Mouse (Mus musculus): ENCODE data around the gene Slc10a7.
"Not testable (repeated sequence)": the region's sequence is repeated elsewhere in the genome, so short reads cannot be mapped to it uniquely, and the experiment has no call there.

The Slc10a7 gene

DNA sequence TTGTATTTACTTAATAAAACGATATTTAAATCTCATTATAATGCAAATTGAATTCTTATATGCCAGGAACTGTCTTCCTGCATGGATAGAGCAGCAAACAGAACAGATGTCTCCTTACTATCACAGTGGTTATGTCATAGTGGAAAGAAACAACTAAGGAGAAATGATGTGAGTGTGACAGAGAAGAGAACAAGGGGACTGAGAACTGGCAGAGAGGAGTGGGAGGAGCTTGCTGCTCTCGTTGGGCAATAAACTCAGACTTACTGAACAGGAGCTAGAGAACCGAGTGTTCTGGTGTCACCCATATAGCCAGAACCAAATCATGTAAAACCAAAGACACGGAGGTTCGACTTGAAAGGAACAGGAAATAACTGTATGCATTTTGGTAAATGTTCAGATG is 158.3 kb downstream of the Slc10a7 start:
- no peak for DNase-seq (ENCODE audit: low read depth, low spot score)

DNA sequence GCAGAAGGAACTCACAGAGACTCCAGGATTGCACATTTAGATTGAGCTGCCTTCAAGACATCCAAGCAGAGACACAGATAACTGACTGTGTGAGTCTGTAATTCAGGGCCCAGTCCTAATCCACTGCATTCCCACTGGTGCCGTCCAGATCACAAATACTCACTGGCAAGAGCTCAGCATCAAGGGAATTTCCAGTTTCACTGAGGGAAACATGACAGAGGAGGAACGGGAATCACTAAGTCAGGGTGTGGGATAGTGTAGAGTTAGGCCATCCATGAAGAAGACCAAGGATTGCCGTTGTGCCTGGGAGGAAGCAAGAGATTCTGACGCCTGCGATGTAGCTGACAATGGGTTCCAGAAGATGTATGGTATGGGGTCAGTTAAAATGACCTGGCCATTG is 159.1 kb downstream of the Slc10a7 start:
- no peak for DNase-seq (ENCODE audit: low read depth, low spot score)

DNA sequence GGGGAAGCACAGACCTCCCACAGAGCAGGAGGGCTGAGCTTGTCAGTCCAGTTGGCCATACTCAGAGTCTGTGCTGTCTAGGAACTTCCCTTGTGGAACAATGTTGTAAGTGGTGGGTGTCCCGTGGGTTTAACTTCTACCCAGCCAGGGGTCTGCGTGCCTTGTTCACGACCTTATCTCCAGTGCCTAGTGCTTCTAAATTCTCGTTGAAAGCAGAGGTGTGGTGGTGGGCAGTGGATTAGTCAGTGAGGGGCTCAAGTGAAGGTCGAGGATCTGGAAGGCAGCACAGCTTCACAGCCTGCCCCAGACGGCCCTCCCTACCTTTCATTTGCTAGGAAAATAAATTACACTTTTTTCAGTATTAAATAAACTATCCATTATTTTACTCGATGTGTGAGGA is 161.1 kb downstream of the Slc10a7 start:
- DNase-seq (ENCODE audit: low read depth, low spot score) = no peak

DNA sequence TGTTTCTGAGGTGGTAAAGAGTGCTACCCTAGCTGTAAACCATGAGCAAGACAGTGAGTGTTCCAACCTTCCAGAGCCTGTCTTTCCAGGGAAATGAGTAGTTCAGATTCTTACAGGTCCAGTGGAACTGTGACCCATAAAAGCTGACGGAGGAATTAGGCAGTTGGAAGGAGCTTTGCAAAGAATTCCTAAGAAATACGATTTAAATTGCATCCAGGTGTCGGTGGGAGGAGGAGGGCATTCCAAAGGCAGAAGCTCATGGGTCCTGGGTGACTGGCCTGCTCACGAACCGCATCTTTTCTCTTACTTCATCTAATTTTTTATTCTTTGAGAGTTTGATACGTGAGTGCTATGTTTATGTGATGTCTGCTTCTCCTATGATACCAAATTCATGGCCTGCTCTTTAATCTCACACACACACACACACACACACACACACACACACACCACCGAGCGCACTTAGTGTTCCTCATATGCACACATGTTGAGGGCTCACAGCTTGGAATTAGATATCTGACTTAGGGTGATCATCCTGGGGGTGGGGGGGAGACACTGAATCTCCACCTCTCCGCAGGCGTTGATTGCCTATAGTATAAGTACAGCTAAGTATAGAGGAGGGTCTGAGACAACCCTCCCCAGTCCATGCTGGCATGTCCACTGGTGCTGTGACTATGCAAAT is 169.5 kb downstream of the Slc10a7 start:
- DNase-seq (ENCODE audit: low read depth, low spot score) = no peak

DNA sequence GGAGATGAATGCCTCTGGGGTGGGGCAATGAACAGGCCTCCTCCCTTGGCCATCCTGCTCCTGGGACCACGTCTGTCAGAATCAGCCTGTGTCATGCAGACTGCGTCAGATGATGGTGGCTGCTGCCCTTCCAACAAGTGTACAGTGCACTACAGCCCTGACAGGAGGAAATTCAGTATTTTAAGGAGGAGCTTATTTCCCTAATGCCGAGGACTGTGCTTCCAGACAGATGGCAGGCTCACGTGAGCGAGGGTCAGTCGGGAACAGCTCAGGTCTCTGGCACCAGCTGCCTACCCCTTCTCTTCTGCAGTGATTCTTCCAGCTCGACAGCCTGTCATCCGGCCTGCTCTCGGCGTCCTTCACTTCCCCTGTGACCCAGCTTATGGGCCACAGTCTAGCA is 181.6 kb downstream of the Slc10a7 start:
- DNase-seq (ENCODE audit: low read depth, low spot score) = no peak

DNA sequence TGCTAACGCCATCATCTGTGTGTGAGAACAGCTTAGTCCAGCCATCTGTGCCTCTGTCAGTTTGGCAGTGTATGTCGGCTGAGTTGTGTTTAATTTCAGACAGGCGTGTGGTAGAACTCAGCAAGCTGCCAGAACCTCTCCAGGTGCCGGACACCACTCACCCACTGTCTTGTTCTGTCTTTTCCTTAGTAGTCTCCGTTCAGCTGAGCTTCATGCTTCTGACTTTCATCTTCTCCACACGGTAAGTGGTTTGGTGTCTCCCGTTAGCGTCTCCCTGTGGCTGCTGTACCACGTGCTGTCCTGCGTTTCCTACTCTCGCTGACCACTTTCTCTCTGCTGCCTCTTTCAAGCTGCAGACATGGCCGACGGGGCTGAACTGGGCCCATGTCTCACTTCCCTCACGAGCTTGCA is 189.2 kb downstream of the Slc10a7 start:
- no peak for DNase-seq (ENCODE audit: low read depth, low spot score)

DNA sequence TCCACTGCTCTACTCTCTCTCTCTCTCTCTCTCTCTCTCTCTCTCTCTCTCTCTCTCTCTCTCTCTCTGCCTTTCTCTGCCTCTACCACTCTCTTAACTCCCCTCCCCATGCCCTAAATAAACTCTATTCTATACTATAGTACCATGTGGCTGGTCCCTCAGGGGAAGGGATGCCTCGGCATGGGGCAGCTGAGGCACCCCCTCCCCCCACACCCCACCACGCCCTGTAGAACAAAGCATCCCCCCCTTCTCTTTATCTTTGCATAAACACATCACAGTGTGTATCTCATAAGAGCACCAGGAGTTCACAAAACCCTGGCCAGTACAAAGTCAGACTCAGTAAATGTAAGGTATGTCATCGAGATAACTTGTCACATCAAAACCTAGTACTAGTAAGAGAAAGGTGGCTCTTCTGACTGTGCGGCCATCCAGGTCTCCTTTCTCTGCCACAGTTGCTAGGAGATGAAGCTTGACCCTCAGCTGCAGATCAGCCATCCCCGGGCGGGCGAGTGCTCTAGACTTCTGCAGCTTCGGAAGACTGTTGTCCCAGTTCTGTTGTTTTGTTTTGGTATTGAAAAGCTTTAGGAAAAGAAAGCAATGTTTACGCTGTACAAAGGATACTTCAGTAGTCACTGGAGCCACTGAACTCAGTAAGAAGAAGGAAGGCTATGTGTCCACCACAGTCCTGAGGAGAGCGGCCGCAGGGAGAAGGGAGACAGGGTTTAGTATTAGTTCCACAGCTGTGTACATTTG is 194.1 kb downstream of the Slc10a7 start:
- no peak for DNase-seq (ENCODE audit: low read depth, low spot score)

DNA sequence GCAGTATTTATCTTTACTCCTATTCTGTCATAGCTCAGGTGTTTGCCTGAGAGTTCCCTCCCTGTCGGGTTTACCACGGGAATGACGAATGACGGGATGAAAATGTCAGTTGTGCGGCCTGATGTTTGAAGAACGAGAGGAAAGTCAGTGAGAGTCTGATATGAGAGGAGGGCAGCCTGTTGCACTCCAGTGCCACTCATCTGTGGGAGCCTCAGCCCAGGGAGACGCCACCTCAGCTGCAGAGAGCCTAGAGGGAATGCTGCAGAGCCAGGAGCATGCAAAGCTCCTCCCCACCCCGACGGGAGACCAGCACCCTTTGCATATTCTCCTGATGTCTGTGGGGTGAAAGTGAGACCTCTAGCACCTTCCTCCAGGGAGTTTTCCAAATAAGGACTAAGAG is 196.8 kb downstream of the Slc10a7 start:
- DNase-seq (ENCODE audit: low read depth, low spot score) = no peak

DNA sequence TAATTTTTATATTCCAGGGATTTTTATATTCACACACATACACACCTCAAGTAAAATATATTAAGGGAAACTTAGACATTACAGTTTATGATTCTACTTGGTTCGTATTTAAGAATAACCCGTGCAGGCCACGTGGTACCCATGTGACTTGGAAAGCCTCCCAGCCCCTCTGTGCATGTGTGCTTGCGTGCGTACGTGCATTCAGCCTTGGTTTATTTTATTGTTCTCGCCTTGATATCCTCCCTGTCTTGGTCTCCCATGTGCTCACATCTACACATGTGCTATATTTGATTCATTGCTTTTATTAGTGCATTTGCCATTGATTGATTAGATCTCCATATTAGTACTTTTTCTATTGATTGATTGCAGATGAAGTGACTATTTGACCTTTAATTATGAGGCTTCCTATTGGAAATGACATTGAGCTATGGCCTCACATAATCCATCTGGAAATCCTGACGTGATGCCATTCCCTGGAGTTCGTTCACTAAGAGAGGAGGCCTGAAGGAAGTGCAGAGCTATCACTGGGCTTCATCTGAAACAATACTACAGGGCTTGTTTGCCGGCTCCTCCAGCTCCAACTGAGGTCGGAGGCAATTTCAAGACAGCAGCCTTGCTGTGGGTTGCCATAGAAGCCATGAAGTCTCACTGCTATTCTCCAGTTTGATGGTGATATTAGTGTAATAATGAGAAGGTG is 200.9 kb downstream of the Slc10a7 start:
- no peak for DNase-seq (ENCODE audit: low read depth, low spot score)

DNA sequence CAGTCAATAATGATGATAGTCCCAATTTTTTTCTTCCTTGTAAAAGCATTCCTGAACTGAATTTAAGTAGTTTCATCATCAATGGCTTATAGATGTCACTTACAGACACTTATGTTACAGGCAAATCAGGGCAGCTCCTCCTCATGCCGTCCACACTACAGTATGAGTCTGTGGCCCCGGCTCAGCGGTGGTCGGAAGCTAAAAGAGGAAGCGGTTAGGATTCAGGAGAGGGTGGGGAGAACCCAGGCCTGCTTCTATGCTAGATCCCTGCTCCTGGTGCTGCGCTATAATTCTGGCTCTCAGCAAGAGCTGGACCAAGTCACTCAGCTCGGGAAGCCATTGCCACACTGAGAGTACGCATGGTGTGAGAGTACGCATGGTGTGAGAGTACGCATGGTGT is 201.8 kb downstream of the Slc10a7 start:
- no peak for DNase-seq (ENCODE audit: low read depth, low spot score)

DNA sequence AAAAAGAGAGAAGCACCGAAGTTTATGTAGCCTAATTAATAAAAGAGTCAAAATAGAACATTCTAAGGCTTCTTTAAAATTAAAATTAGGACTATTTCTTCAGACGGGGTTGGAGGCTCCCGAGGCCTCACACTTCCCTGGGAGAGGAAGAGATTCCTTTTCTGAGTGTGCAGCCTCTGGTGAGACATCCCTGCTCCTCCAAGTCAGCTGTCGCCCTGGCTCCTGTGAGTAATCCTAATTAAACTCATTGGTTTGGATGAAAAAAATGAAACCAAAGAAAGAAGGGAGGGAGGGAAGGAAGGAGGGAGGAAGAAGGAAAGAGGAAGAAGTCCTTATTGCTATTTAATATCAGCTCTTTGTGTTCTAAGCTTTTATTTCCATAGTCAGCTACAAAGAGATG is 205.7 kb downstream of the Slc10a7 start:
- DNase-seq (ENCODE audit: low read depth, low spot score) = no peak

DNA sequence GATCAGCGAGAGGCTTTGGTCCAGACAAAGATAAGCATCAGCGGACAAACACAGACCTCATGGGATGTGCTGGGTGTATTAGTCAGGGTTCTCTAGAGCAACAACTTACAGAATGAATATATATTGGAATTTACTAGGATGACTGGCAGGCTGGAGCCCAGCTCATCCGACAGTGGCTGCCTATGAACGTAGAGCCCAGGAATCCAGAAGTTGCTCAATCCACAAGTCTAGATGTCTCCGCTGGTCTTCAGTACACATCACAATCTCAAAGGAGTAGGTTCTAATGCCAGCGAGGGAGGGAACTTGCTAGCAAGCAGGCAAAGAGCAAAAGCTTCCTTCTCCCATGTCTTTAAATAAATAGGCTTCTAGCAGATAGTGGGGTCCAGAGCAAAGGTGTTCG is 207.4 kb downstream of the Slc10a7 start:
- no peak for DNase-seq (ENCODE audit: low read depth, low spot score)

DNA sequence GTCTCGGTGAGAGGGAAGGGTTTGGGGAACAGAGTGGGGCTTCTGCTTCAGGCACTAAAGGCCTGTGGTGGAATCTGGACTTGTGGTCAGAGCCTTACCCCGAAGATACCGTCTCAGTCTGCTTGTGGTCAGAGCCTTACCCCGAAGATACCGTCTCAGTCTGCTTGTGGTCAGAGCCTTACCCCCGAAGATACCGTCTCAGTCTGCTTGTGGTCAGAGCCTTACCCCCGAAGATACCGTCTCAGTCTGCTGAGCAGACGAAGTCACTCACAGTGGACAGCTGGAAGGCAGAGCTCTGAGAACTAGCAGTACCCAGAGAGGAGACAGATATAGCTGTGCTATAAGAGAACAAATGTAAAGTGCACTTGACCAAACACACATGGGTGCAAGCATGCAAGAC is 208.0 kb downstream of the Slc10a7 start:
- not testable (repeated sequence) for DNase-seq (ENCODE audit: low read depth, low spot score)

DNA sequence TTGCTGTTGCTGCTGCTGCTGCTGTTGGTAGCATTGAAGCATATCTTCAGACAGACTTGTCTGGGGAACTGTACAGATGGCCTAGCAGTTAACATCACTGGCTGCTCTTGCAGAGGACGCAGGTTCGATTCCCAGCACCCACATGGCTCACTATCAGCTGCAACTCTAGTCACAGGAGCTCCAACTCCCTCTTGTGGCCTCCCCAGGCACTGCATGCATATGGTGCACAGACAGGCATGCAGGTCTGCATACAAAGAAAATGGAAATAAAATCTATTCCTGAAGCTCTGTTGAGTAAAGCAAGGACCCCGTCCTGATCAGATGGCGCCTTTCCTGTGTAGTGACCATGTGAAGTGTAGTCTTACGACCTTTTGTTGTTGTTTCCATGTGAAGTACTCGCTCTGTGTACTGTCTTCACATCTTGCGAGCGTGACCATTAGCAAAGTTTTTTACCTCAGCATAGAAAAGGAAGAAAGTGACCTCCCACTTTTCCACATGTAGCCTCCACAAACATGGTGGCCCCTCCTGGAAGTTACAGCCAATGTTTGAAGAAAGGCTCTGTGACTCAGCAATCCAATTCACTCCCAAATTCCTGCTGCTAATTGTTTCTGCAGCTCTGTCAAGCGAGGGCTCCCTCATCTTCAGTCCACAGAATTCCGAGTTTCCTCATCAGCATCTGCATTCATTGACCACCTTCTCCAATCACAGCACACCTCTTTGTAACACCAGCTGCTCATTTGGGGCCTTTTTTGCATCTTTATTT is 210.3 kb downstream of the Slc10a7 start:
- no peak for DNase-seq (ENCODE audit: low read depth, low spot score)

DNA sequence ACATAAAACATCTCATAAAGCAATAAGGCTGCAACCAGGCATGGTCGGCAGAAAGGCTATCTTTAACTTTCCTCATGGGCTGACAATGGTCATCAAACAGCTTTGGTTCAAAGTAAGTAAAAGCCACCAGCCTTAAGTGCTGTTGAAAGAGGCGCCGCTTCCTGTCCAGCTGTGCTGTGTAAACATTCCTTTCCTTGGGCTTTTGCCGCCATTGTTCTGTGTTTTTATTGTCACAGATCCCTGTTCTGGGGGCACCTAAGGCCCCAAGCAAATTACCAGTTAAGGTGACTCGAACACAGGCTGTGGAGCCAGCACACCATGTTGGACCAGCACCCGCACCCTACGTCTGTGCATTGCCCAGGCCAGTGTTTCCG is 210.9 kb downstream of the Slc10a7 start:
- DNase-seq (ENCODE audit: low read depth, low spot score) = no peak

DNA sequence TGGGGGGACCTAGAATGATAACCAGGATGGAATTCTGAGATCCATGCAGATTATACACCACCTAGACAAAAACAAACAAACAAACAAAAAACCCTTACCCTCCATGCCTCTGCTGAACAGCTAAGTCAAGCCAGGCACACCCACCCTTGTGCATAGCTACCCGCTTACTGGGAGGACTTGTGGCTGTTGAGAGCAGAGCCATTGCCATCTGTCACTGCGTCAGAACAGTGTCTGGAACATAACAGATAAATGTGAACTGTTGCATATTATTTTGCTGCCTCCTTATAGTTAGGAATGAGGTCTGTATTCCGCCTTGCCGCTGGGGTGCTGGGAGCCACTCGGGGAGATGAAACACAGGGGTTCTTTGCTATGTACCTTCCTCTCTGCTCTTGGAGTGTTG is 212.4 kb downstream of the Slc10a7 start:
- DNase-seq (ENCODE audit: low read depth, low spot score) = no peak

DNA sequence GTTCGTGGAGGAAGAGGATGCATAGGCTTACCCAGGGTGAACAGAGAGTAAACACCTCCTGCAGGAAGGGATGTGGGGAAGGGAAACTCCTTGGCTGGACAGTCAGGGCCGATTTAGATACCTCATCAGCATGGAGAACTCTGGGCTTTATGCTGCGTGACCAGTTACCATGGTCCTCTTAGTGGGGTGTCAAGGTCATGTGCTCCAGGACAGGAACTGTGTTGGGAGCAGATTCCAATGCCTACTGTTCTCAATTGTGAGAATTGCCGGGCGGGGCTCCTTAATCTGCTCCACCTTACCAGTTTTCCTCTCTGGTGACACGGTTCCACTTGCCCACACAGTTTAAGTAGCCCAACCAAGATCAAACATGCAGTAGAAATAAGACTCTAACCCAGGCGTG is 213.1 kb downstream of the Slc10a7 start:
- no peak for DNase-seq (ENCODE audit: low read depth, low spot score)

DNA sequence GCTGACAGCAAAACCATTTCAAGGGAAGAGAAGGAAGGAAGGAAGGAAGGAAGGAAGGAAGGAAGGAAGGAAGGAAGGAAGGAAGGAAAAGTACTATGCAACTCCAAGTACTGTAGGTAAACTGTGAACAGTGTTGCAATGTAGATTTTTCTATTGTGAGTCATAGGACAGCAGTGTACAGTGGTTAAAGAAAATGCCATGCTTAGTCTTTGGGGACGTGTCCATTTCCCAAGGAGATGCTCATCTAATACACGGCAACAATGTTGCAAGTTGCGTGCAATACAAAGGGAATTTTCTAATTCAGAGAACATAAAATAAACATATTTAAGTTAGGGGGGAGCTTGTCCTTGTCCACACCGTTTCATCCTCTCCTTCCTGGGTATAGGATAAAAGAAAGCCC is 215.7 kb downstream of the Slc10a7 start:
- DNase-seq (ENCODE audit: low read depth, low spot score) = no peak

DNA sequence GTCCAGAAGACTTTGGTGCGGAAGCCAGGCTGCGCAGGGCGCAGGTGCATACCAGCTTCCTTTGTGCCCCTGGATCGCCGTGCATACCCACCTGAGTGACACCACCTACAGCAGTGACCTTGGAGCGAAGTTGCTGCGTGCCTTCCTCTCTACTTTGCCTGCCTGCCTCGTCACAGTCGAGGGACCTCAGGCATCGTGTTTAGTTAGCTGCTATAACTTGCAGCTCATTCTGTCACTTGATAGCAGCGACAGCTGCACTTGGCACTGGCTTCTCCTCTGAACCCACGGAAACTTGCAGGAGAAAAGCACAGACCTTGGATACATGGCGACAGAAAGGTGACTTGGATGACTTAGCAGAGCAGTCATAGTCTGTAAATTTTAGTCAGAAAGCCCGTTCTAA is 219.1 kb downstream of the Slc10a7 start:
- no peak for DNase-seq (ENCODE audit: low read depth, low spot score)

DNA sequence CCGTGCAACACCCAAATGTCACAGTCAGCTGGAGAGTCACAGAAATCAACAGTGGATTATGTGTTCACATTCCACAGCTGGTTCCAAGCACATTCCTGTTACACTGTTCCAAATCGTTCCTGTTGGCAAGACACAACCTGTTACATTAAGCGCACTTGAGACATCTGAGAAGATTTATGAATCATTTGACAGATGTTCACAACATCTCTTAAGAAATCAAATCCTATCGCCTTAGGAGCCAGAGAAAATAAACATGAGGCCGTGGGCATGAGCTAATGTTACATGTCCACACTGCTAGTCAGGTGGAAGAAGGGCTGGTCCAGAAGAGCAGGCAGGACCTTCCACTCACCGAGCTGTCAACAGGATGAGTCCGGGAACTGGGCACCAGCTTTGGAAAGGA is 223.3 kb downstream of the Slc10a7 start:
- DNase-seq (ENCODE audit: low read depth, low spot score) = no peak

DNA sequence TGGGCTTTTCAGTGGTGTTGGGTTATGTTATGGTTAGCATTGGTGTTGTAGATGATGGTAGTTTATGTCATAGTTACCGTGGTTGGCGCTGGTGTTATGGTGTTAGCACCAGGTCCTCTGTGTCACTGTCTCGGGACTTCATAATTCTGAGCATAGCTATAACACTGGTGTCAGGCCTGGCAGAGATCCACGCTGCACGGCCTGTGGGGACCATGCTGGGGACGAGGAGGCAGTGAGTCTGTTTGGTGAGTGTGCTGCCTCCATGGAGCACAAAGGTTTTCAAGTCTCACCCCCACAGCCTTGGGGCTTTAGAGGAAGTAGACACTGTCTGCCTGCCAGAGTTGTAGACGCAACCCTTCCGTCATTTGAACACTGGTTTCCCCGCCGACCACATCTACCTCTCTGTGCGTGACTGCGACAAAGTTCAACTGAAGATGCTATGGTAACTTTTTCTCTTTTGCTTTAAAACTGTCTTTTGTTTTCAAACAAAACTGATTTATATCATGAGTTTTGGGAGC is 223.9 kb downstream of the Slc10a7 start:
- DNase-seq (ENCODE audit: low read depth, low spot score) = no peak
